Mouse (Mus musculus) intestine, embryonic 15.5 days (tissue): ENCODE data around the gene Sfrp2. TPM values are rescaled to one million over a fixed set of nuclear protein-coding genes. Genes with fewer than 3 reads are reported as not detected.

ENCODE experiments used
- ATAC-seq: fragments of 200-750 bp; cut with Nextera tagmentation; 2 replicates; pipeline ENCODE4 v1.8.0; 2017; ENCODE audit warnings: moderate TSS enrichment, moderate library complexity
- H3K27ac ChIP-seq: fragments of 300-500 bp; sonication (generic); 2 replicates; pipeline ENCODE4 v1.5.1; 2015; ENCODE audit warnings: mild to moderate bottlenecking, inconsistent platforms
- H3K27me3 ChIP-seq: fragments of 300-500 bp; sonication (generic); replicated peaks from 2 replicates; pipeline ENCODE4 v1.6.1; 2015; ENCODE audit warnings: inconsistent platforms
- H3K36me3 ChIP-seq: fragments of 300-500 bp; sonication (generic); 2 replicates; pipeline ENCODE4 v1.6.1; 2015; ENCODE audit warnings: inconsistent platforms
- H3K4me1 ChIP-seq: fragments of 300-500 bp; sonication (generic); replicated peaks from 2 replicates; pipeline ENCODE4 v1.6.1; 2015; ENCODE audit warnings: inconsistent platforms
- H3K4me2 ChIP-seq: fragments of 300-500 bp; sonication (generic); replicated peaks from 2 replicates; pipeline ENCODE4 v1.6.1; 2015; ENCODE audit warnings: mild to moderate bottlenecking, inconsistent platforms
- H3K4me3 ChIP-seq: fragments of 300-500 bp; sonication (generic); replicated peaks from 2 replicates; pipeline ENCODE4 v1.5.1; 2015; ENCODE audit warnings: inconsistent platforms
- H3K9ac ChIP-seq: fragments of 300-500 bp; sonication (generic); 2 replicates; pipeline ENCODE4 v1.6.1; 2015; ENCODE audit warnings: inconsistent platforms
- H3K9me3 ChIP-seq: fragments of 300-500 bp; sonication (generic); 2 replicates; pipeline ENCODE4 v1.6.1; 2016; ENCODE audit warnings: inconsistent platforms
- whole genome bisulfite sequencing: fragments of 180-500 bp; shearing (Covaris S2); methylation state at CpG from one replicate; pipeline ENCODE4 v1.1.7; 2015; 5-methylcytosine and 5-hydroxymethylcytosine counted together
- polyA plus RNA-seq: library from polyadenylated mRNA; unstranded; fragments of >200 nt; fragmentation: Nextera tagmentation; extraction: Ambion mirVana; gene quantifications from 2 replicates; pipeline ENCODE4 v1.2.1, GENCODE M21; 2015

Gene Sfrp2
- polyA plus RNA-seq, result 93.8 and 109 TPM in 2 replicates

DNA sequence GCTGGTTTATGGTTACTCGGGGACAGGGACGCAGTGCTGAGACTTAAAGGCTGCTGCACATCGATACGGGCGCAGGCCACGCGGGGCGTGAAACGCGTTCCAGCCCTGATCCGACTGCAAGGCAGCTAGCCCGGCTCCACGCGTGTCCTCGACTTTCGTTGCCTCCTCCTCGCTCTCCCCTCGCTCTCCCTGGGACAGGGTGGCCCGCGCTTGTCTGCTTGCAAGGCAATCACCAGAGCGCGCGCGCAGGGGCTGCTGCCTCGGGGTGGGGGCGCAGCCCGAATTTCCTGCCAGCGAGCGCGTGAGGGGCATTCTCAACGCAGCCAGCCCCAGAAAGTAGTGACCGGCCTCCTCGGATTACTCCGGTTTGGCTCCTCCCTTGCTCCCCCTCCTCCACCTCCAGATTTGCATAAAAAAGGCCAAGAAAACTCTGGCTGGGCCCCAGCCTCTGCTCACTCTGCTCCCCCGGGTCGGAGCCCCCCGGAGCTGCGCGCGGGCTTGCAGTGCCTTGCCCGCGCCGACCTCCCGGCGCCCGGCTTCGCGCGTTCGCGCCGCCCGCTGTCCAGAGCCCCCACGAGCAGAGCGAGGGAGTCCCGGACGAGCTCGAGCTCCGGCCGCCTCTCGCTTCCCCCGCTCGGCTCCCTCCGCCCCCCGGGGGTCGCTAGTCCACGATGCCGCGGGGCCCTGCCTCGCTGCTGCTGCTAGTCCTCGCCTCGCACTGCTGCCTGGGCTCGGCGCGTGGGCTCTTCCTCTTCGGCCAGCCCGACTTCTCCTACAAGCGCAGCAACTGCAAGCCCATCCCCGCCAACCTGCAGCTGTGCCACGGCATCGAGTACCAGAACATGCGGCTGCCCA lies at the start of gene Sfrp2:
Gene Sfrp2, plus strand, starts transcription at position 451 of the 855 bp plus-strand sequence.
- H3K36me3 ChIP-seq, result no peaks in the 10 kb centered on the region
- H3K4me3 ChIP-seq, result peak within 1 kb of the TSS; percentile 51
- peak; percentile 80 for ATAC-seq
- no peaks in the 10 kb centered on the region for H3K9me3 ChIP-seq
- under 1% methylated on average over 82 of the region's 82 CpGs for WGBS
- peaks cover 14% of the 10 kb centered on the region for H3K4me1 ChIP-seq
- H3K4me2 ChIP-seq, result peak within 1 kb of the TSS; percentile 97
- H3K27me3 ChIP-seq, result peaks cover 15% of the 10 kb centered on the region
- H3K27ac ChIP-seq, result no peak within 1 kb of the TSS; the same call in 1 of the 2 replicates
- H3K9ac ChIP-seq, result peak within 1 kb of the TSS; percentile 54

DNA sequence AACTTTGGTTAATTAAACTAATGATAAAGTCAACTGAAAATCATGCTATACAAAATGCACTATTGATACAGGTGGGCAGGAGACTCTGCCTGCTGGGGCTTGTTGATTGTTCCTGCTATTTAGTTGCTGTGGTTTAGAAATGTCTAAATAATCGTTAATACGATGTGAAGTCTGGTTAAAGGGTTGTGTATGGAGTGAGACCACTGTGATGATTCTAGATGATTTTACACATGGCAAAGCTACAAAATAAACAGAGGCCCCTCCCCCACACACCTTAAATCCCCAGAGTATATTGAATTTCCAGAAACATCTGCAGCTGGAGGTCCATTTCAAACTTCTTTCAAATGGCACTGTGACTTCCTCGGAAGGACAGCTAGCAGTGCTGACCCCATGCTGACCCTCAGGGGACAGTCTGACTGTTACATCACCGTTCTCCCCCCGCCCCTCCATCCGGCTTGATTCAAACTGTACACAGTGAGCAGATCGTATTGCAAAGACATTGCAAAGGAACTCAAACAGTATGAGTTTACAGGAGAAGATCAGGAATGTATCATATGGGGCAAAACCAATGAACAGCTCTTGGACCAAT lies 48.4 kb upstream of the Sfrp2 start:
- Histone ChIP-seq H3K36me3 (no peaks in the 10 kb centered on the region), H3K27me3 (no peaks in the 10 kb centered on the region), H3K9ac (no peak overlapping the region), H3K4me2 (no peak overlapping the region), H3K9me3 (no peaks in the 10 kb centered on the region), H3K27ac (no peak overlapping the region), H3K4me3 (no peak overlapping the region), H3K4me1 (no peaks in the 10 kb centered on the region)
- 38% methylated on average over 7 of the region's 7 CpGs for WGBS
- no peak for ATAC-seq

DNA sequence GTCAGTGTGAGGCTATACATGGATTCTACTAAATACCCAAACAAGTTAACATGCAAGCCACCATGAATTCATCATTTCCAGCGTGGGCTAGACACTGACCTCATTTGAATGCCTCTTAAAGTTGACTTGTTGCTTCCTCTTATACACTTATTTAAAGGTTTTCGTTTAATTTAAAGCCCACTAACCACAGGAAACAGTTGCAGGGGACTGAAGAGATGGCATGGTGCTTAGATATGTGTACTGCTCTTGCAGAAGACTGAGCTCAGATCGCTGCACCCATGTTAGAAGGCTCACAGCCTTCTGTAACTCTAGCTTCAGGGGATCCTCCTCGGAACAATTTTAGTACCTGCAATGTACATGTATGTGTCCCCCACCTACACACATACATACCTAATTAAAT lies 47.5 kb upstream of the Sfrp2 start:
- Histone ChIP-seq H3K4me1 (no peaks in the 10 kb centered on the region), H3K4me2 (no peak overlapping the region), H3K36me3 (no peaks in the 10 kb centered on the region), H3K9ac (no peak overlapping the region), H3K9me3 (no peaks in the 10 kb centered on the region), H3K27me3 (no peaks in the 10 kb centered on the region), H3K27ac (no peak overlapping the region), H3K4me3 (no peak overlapping the region)
- WGBS, result 74% methylated on average over 4 of the region's 4 CpGs
- ATAC-seq, result no peak

DNA sequence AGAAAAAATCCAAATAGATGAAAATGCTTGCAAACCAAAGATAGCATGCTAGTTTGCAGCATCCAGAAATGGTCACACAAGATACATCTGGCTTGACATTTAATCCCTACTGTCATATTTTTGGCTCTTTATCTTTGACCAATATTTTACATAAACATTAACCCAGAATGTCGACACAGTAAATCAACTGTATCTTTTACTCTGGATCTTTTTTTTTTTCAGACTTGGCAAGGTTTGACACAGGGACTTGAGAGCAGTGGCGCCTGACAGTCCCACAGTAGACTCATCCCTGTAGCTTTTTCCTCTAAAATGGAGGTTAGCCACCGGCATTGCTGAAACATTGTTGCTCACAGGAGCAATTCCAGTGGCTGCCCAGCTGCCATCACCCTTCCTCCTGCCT lies 37.9 kb upstream of the Sfrp2 start:
- Histone ChIP-seq H3K27ac (no peak overlapping the region), H3K27me3 (no peaks in the 10 kb centered on the region), H3K4me3 (no peak overlapping the region), H3K4me1 (no peaks in the 10 kb centered on the region), H3K4me2 (no peak overlapping the region), H3K9ac (no peak overlapping the region), H3K9me3 (no peaks in the 10 kb centered on the region), H3K36me3 (no peaks in the 10 kb centered on the region)
- no peak for ATAC-seq
- WGBS, result 56% methylated on average over 3 of the region's 3 CpGs

DNA sequence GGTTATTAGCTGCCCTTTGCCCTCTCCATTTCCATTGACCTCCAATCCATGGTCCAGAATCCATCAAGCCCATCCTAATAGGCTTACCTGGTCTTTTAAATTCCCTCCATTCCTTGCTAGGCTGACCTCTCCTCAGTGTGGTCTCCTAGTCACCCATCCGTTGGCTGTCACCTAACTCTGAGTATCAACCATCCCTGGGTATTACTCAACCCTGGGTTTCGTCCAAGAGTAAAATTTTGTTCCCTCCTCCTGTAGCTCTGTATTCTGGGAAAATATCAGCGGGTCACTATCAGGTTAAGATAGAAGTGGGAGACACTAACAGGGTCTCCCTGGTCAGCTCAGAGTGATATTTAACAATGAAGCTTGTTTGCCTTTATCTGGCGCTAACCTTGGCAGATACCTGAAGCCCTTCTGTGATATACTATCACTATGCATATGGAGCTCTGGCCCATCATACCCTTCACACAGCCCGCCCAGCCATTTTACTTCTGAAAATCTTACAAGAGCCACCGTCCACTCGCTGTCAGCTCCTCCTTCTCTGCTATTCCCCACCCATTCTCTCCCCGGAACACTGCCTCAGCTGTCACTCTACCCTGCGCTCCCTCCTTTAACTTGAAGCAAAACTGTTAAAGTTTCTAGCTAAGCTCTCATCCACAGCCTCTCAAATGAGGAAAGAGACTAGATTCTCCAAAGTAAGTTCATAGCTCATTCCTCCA lies 37.3 kb upstream of the Sfrp2 start:
- Histone ChIP-seq H3K9me3 (no peaks in the 10 kb centered on the region), H3K27ac (no peak overlapping the region), H3K9ac (no peak overlapping the region), H3K36me3 (no peaks in the 10 kb centered on the region), H3K4me3 (no peak overlapping the region), H3K4me2 (no peak overlapping the region), H3K4me1 (no peaks in the 10 kb centered on the region), H3K27me3 (no peaks in the 10 kb centered on the region)
- WGBS, result 81% methylated on average over 9 of the region's 9 CpGs
- ATAC-seq, result no peak

DNA sequence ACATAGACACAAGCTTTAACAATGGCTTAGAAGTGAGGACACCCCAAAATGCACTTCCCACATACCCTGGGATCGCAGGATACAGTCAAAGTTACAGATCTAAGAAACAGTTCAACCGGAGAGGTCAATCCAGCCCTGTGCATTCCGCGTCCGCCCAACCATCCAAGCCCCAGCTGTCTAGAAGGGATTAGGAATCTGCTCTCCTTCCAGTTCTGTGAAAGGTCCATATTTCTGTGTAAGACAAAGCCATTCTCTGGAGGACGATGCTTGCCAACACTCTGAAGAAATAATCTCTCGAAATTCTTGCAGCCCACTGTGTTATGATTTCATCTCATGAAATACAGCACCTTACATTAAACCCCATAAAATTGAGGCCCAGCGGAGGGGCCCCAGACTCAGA lies 32.1 kb upstream of the Sfrp2 start:
- Histone ChIP-seq H3K9me3 (no peaks in the 10 kb centered on the region), H3K9ac (no peak overlapping the region), H3K4me2 (no peak overlapping the region), H3K4me3 (no peak overlapping the region), H3K36me3 (no peaks in the 10 kb centered on the region), H3K27me3 (no peaks in the 10 kb centered on the region), H3K4me1 (no peaks in the 10 kb centered on the region), H3K27ac (no peak overlapping the region)
- no peak for ATAC-seq
- WGBS, result 73% methylated on average over 8 of the region's 8 CpGs

DNA sequence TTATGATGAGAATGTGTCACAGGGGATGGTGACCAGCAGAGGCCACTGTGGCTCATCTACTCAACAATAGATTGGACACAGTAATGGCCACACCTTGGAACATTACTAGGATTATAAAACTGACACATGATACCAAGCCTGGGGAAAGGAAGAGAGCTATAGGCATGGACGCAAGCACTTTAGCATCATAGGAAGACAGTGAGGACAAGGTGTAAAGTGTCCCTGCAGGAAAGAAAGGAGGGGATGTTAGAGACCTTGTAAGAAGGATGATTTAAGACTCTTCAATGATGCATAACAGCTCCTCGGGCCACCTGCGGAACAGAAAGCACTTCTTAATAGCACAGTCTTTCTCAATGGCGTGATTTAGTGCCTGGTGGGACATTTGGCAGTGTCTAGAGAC lies 29.1 kb upstream of the Sfrp2 start:
- Histone ChIP-seq H3K36me3 (no peaks in the 10 kb centered on the region), H3K27me3 (no peaks in the 10 kb centered on the region), H3K4me1 (no peaks in the 10 kb centered on the region), H3K9me3 (no peaks in the 10 kb centered on the region), H3K27ac (no peak overlapping the region), H3K9ac (no peak overlapping the region), H3K4me3 (no peak overlapping the region), H3K4me2 (no peak overlapping the region)
- no peak for ATAC-seq
- 88% methylated on average over 4 of the region's 4 CpGs for WGBS

DNA sequence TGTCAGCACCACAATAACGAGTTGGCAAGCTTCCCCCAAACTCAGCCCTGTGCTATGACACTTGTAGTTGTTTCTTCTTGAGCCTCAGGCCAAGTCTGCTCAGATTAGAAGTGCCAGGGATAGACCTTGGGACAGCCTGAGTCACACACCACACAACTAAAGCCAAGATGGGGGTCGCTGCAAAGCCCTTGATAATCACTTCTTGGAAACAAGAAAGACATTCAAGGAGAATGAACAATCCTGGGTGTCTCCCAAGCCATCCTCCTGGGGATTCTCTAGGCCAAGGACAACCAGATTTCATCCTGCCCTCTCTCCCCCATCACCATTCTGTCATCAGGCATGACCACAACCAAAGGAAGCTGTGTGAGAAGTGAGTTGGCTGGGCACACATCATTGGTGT lies 25.9 kb upstream of the Sfrp2 start:
- H3K27ac ChIP-seq, result no peak overlapping the region
- no peaks in the 10 kb centered on the region for H3K27me3 ChIP-seq
- H3K4me2 ChIP-seq, result no peak overlapping the region
- ATAC-seq, result no peak
- no peak overlapping the region for H3K4me3 ChIP-seq
- no peaks in the 10 kb centered on the region for H3K4me1 ChIP-seq
- WGBS, result 66% methylated on average over 2 of the region's 2 CpGs
- no peaks in the 10 kb centered on the region for H3K9me3 ChIP-seq
- H3K9ac ChIP-seq, result no peak overlapping the region
- no peaks in the 10 kb centered on the region for H3K36me3 ChIP-seq

DNA sequence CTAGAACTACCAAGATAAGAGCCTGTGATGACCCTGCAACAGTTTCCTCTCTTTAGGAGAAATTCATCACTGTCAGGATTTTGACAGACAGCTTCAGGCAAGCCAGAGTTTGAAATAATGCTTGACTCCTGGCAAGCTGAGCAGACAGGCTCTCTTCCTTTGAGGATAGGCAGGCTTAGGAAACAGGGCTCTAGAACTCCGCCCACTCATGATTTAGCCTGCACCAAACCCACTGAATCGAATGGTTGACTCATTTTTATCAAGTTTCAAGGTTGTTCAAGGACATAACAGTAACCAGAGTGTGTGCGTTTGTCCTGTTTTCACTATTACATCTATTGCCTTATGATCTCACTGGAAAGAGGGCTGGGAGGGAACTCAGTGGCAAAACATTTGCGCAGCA lies 18.8 kb upstream of the Sfrp2 start:
- Histone ChIP-seq H3K36me3 (no peaks in the 10 kb centered on the region), H3K9me3 (no peaks in the 10 kb centered on the region), H3K4me2 (no peak overlapping the region), H3K27ac (no peak overlapping the region), H3K9ac (no peak overlapping the region), H3K27me3 (no peaks in the 10 kb centered on the region), H3K4me1 (no peaks in the 10 kb centered on the region), H3K4me3 (no peak overlapping the region)
- 83% methylated on average over 4 of the region's 4 CpGs for WGBS
- ATAC-seq, result no peak

DNA sequence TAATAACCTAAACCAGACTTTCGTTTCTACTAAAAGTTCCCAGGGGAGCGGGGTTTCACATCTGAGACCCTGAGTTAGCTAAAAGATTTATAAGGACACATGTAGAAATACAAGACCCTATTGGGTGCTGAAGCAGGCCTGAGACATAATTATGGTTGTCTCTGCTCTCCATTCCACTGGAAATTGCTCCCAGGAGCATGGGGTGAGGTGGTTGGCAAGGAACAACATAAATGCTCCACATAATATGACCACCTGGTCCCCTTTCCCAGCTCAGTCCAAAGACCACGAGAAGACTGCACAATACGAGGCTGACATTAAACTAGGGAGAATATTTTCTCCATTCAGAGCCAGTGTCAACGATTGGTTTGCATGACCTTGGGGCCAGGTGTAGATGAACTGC lies 18.2 kb upstream of the Sfrp2 start:
- no peaks in the 10 kb centered on the region for H3K27me3 ChIP-seq
- H3K27ac ChIP-seq, result no peak overlapping the region
- H3K9ac ChIP-seq, result no peak overlapping the region
- 79% methylated on average over 5 of the region's 5 CpGs for WGBS
- H3K4me3 ChIP-seq, result no peak overlapping the region
- no peak for ATAC-seq
- H3K4me2 ChIP-seq, result no peak overlapping the region
- H3K4me1 ChIP-seq, result no peaks in the 10 kb centered on the region
- no peaks in the 10 kb centered on the region for H3K9me3 ChIP-seq
- H3K36me3 ChIP-seq, result no peaks in the 10 kb centered on the region

DNA sequence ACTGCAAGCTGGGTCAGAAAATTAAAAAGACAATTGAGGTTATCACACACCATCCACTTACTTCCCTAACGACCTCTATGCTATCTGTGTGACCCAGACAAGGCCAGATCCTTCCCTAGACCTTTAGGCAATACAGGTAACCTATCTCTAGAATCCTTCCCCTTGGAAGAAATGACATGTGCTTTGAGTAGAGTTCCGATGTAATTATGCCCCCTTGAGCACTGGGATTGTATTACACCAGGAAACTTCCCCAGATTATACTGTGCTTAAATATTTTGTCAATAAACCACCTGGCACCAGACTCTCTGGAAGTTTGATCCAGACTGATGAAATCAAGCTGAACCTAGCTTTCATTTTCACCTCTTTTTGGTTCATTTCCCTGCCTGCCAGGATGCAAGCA lies 14.5 kb upstream of the Sfrp2 start:
- no peaks in the 10 kb centered on the region for H3K9me3 ChIP-seq
- WGBS, result 34% methylated on average over 2 of the region's 2 CpGs
- no peak overlapping the region for H3K27ac ChIP-seq
- no peak overlapping the region for H3K4me3 ChIP-seq
- no peaks in the 10 kb centered on the region for H3K36me3 ChIP-seq
- H3K27me3 ChIP-seq, result no peaks in the 10 kb centered on the region
- no peaks in the 10 kb centered on the region for H3K4me1 ChIP-seq
- no peak overlapping the region for H3K4me2 ChIP-seq
- no peak overlapping the region for H3K9ac ChIP-seq
- no peak for ATAC-seq

DNA sequence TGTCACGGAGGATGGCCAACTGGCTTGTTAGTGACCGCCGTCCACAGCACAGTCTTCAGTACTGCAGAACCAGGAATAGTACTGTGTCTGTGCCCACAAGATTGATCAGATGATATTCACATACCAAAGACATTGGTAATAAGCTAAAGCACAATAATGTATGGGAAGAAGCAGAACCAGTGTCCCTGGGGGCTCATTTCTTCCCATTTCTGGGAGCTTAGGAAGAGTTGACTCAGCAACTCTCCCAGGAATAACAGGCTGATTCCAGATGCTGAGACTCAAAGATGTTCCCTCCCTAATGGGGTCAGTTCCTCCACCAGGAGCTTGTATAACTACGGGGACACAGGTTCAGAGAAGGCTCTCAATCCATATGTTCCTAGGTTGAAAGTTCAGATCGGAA lies 13.9 kb upstream of the Sfrp2 start:
- Histone ChIP-seq H3K9ac (no peak overlapping the region), H3K27ac (no peak overlapping the region), H3K4me2 (no peak overlapping the region), H3K4me3 (no peak overlapping the region), H3K36me3 (no peaks in the 10 kb centered on the region), H3K9me3 (no peaks in the 10 kb centered on the region), H3K4me1 (no peaks in the 10 kb centered on the region), H3K27me3 (no peaks in the 10 kb centered on the region)
- no peak for ATAC-seq
- WGBS, result 88% methylated on average over 5 of the region's 5 CpGs
